Mouse (Mus musculus): ENCODE results near the gene Tmtc2.

DNA sequence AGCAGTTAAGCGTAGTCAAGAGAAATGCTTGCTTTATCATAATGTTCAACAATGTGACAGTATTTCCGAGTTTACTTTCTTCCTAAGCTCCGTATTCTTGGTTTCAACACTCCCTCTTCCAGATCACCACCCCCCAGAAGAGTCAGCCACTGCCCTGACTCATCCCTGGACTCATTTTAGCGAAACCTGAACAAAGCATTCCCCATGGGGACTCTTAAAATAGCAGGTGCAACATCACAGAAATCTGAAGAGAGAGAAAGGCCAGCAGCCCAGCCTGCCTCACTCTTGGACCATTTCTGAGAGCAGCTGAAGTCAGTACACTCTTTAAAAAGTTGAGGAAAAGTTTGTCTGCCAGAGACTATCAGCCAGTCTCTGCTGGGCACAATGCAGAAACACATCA, 2.4 kb downstream of the Tmtc2 start:
- TF ChIP-seq EP300 (IDR thresholded peaks at IDR 0.05; ENCODE audit: low read depth) = no peak
- no peak for TF ChIP-seq CTCF (IDR thresholded peaks at IDR 0.05; ENCODE audit: low read depth)
